Mouse (Mus musculus): ENCODE measurements around the gene Pitpnm3. TPM values are rescaled to one million over a fixed set of nuclear protein-coding genes. Genes with fewer than 3 reads are reported as not detected.

Pitpnm3 gene
- polyA plus RNA-seq, 1 experiment from 2014 or later, result 0.68 TPM

DNA sequence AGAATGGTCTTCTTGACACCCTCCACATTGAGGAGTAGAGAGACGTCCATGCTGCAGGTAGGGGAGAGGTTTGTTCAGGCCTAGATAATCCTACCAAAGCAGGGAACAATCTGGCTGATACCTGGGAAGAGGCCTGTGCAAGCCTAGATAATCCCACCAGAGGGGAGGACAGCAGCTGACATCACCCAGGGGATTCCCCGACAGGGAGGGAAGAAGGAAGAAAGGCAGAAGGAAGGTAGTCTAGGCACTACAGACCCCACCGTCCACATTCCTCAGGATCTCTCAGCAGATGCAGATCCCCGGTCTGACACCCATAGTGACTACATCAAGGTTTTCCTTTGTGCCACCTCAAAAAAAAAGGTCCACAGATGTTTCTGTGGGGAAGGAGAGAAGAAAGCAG, 98.2 kb downstream of the Pitpnm3 start, which contains the start of gene Aipl1:
Aipl1 (minus strand) TSS at position 101 of the 400 bp plus-strand sequence.
- WGBS, result 55% methylated on average over 4 of the region's 4 CpGs
- no peak for ATAC-seq
- Histone ChIP-seq H3K27me3 (replicated peaks; ENCODE audit: control insufficient read depth, insufficient read depth, low read length) (peaks cover 4% of the 10 kb centered on the region; the same call in 1 of the 2 replicates), H3K4me3 (ENCODE audit: low read depth, low read length) (no peak within 1 kb of the TSS), H3K27ac (ENCODE audit: low read depth, low read length) (no peak within 1 kb of the TSS), H3K9me3 (ENCODE audit: control insufficient read depth) (no peaks in the 10 kb centered on the region), H3K9ac (ENCODE audit: low read depth, low read length) (no peak within 1 kb of the TSS), H3K4me2 (replicated peaks; ENCODE audit: low read depth) (no peak within 1 kb of the TSS), H3K4me1 (replicated peaks; ENCODE audit: control insufficient read depth, insufficient read depth, low read length) (no peaks in the 10 kb centered on the region; the same call in 1 of the 2 replicates), H3K36me3 (ENCODE audit: control insufficient read depth, insufficient read depth) (no peaks in the 10 kb centered on the region)
- no peak for TF ChIP-seq CTCF (IDR thresholded peaks at IDR 0.05; ENCODE audit: low read depth)

DNA sequence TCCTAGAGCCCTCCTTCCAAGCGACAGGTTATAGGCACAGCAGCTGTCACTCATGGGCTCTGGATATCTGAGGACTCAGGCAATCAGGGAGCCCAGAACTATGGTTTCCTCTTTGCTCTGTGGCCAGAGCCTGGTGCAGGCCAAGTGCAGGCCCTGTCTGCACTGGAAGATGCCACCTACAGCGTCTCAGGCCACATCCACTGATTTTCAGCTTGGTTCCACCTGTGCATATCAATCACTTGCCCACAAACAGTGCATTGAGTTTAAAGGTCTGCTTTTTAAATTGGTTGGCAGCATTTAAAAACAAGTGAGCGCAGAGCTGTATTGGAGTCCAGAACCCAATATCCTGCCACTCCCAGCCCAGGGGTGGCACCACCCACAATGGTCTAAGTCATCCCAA, 103.0 kb downstream of the Pitpnm3 start:
- Histone ChIP-seq H3K4me1 (replicated peaks; ENCODE audit: control insufficient read depth, insufficient read depth, low read length) (no peaks in the 10 kb centered on the region), H3K27me3 (replicated peaks; ENCODE audit: control insufficient read depth, insufficient read depth, low read length) (no peaks in the 10 kb centered on the region; the same call in 1 of the 2 replicates), H3K9me3 (ENCODE audit: control insufficient read depth) (no peaks in the 10 kb centered on the region), H3K36me3 (ENCODE audit: control insufficient read depth, insufficient read depth) (no peaks in the 10 kb centered on the region), H3K4me3 (ENCODE audit: low read depth, low read length) (no peak overlapping the region), H3K27ac (ENCODE audit: low read depth, low read length) (no peak overlapping the region), H3K9ac (ENCODE audit: low read depth, low read length) (no peak overlapping the region), H3K4me2 (replicated peaks; ENCODE audit: low read depth) (no peak overlapping the region)
- TF ChIP-seq CTCF (IDR thresholded peaks at IDR 0.05; ENCODE audit: low read depth), result no peak
- WGBS, result 87% methylated on average over 3 of the region's 3 CpGs
- no peak for ATAC-seq

DNA sequence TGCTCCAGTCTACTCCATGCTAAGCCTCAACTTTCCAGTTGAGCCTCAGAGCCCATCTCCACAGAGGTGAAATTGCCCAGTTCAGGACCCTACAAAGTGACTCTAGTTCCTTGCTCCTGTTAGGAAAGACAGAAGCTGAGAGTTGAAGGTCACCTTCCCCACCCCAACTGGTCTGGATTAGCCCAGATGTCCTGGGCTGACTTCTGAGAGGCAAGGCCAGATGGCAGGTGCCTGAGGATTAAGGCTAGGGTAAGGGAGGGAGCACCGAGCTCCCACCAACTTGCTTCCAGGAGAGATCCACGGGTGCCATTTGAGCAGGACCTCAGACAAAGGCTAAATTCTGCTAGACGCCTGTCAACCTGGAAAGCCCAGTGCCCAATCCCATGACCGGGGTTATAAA, 103.5 kb downstream of the Pitpnm3 start:
- Histone ChIP-seq H3K27me3 (replicated peaks; ENCODE audit: control insufficient read depth, insufficient read depth, low read length) (no peaks in the 10 kb centered on the region), H3K36me3 (ENCODE audit: control insufficient read depth, insufficient read depth) (no peaks in the 10 kb centered on the region), H3K9ac (ENCODE audit: low read depth, low read length) (no peak overlapping the region), H3K27ac (ENCODE audit: low read depth, low read length) (no peak overlapping the region), H3K9me3 (ENCODE audit: control insufficient read depth) (no peaks in the 10 kb centered on the region), H3K4me2 (replicated peaks; ENCODE audit: low read depth) (no peak overlapping the region), H3K4me3 (ENCODE audit: low read depth, low read length) (no peak overlapping the region), H3K4me1 (replicated peaks; ENCODE audit: control insufficient read depth, insufficient read depth, low read length) (no peaks in the 10 kb centered on the region)
- no peak for ATAC-seq
- TF ChIP-seq CTCF (IDR thresholded peaks at IDR 0.05; ENCODE audit: low read depth), result no peak
- 73% methylated on average over 4 of the region's 4 CpGs for WGBS

DNA sequence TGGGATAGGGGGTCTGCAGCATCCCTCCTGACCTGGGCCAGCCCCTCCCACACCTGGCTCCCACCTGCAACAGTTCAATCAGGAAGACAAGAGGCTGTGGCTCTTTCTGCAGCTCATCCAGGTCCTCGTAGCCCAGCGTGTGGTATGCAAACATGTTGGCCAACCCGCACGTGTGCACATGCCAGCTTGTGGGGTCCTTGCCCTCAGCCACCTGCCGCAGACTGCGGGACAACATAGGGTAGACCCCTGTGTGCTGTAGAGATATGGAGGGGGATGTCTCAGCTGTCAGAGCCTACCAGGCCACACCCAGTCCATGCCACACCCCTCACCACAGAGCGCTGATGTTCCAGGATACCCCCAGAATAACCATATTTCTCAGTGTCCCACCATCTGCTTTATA, 104.2 kb downstream of the Pitpnm3 start:
- Histone ChIP-seq H3K4me3 (ENCODE audit: low read depth, low read length) (no peak overlapping the region), H3K9ac (ENCODE audit: low read depth, low read length) (no peak overlapping the region), H3K27ac (ENCODE audit: low read depth, low read length) (no peak overlapping the region), H3K4me2 (replicated peaks; ENCODE audit: low read depth) (no peak overlapping the region), H3K36me3 (ENCODE audit: control insufficient read depth, insufficient read depth) (no peaks in the 10 kb centered on the region), H3K9me3 (ENCODE audit: control insufficient read depth) (no peaks in the 10 kb centered on the region), H3K27me3 (replicated peaks; ENCODE audit: control insufficient read depth, insufficient read depth, low read length) (no peaks in the 10 kb centered on the region), H3K4me1 (replicated peaks; ENCODE audit: control insufficient read depth, insufficient read depth, low read length) (no peaks in the 10 kb centered on the region)
- 85% methylated on average over 7 of the region's 7 CpGs for WGBS
- ATAC-seq, result no peak
- no peak for TF ChIP-seq CTCF (IDR thresholded peaks at IDR 0.05; ENCODE audit: low read depth)

DNA sequence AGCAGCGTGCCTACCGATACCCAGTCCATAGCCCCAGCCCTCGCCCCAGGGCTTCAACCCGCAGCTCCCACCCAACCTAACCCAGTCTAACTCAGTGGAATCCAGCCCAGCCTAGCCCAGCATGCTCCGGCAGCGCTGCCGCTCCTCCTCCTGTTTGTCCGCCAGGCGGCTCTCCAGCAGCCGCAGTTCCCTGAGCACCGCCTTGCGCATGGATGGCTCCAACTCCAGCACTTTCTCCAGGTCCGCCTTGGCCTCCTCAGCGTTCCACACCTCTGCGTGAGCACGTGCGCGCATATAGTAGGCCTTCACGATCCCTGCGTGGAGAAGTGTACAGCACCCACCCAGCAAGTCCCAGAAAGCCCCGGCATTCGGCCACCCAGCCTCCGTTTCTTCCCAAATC, 106.4 kb downstream of the Pitpnm3 start:
- TF ChIP-seq CTCF (IDR thresholded peaks at IDR 0.05; ENCODE audit: low read depth), result peak; percentile 75
- no peaks in the 10 kb centered on the region for H3K27me3 ChIP-seq (replicated peaks; ENCODE audit: control insufficient read depth, insufficient read depth, low read length)
- no peak overlapping the region for H3K4me3 ChIP-seq (ENCODE audit: low read depth, low read length)
- H3K4me2 ChIP-seq (replicated peaks; ENCODE audit: low read depth), result no peak overlapping the region
- no peaks in the 10 kb centered on the region for H3K36me3 ChIP-seq (ENCODE audit: control insufficient read depth, insufficient read depth)
- no peak overlapping the region for H3K9ac ChIP-seq (ENCODE audit: low read depth, low read length)
- WGBS, result 22% methylated on average over 23 of the region's 23 CpGs
- H3K27ac ChIP-seq (ENCODE audit: low read depth, low read length), result no peak overlapping the region
- H3K9me3 ChIP-seq (ENCODE audit: control insufficient read depth), result no peaks in the 10 kb centered on the region
- no peak for ATAC-seq
- H3K4me1 ChIP-seq (replicated peaks; ENCODE audit: control insufficient read depth, insufficient read depth, low read length), result no peaks in the 10 kb centered on the region

DNA sequence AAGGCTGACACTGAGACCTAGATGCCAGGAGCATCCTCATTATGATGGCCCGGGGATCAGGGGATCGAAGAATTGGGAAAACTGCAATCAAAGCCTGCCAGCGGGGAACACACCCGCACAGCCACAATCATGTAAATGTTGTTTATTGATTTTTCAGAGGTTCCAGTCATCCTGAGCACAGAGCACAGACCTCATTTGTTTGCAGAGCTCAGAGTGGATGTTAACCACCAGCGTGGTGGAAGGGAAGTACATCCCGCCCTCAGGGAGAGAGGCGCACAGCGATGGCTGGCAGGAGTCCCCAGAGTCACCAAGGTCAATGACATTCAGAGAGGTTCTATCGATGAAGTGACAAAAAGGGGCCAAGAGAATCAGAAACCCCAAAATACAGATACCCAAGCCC, 107.7 kb downstream of the Pitpnm3 start:
- WGBS, result 57% methylated on average over 9 of the region's 9 CpGs
- ATAC-seq, result no peak
- Histone ChIP-seq H3K9ac (ENCODE audit: low read depth, low read length) (no peak overlapping the region), H3K27me3 (replicated peaks; ENCODE audit: control insufficient read depth, insufficient read depth, low read length) (no peaks in the 10 kb centered on the region), H3K4me1 (replicated peaks; ENCODE audit: control insufficient read depth, insufficient read depth, low read length) (no peaks in the 10 kb centered on the region), H3K9me3 (ENCODE audit: control insufficient read depth) (no peaks in the 10 kb centered on the region), H3K4me2 (replicated peaks; ENCODE audit: low read depth) (no peak overlapping the region), H3K27ac (ENCODE audit: low read depth, low read length) (no peak overlapping the region), H3K36me3 (ENCODE audit: control insufficient read depth, insufficient read depth) (no peaks in the 10 kb centered on the region), H3K4me3 (ENCODE audit: low read depth, low read length) (no peak overlapping the region)
- TF ChIP-seq CTCF (IDR thresholded peaks at IDR 0.05; ENCODE audit: low read depth), result no peak

DNA sequence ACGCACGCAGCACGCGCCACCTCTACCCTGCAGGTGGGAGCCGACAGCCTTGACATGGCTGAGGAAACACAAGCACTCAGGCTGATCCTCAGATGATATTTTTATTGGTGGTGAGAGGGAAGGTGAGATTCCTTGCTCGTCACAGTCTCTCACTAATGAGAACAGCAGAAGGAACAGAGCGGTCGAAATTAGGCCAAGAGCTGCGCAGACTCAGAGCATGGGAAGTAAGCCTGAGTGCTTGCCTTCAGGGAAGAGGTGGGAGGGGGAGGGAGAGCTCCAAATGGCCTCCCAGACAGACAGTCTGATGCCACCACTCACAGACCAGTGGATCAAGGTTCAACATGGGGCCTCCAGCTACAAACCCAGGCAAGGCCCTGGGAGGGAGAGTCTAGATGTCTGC, 109.1 kb downstream of the Pitpnm3 start:
- no peaks in the 10 kb centered on the region for H3K36me3 ChIP-seq (ENCODE audit: control insufficient read depth, insufficient read depth)
- ATAC-seq, result no peak
- H3K4me1 ChIP-seq (replicated peaks; ENCODE audit: control insufficient read depth, insufficient read depth, low read length), result no peaks in the 10 kb centered on the region
- no peak for TF ChIP-seq CTCF (IDR thresholded peaks at IDR 0.05; ENCODE audit: low read depth)
- H3K9ac ChIP-seq (ENCODE audit: low read depth, low read length), result no peak overlapping the region
- no peaks in the 10 kb centered on the region for H3K27me3 ChIP-seq (replicated peaks; ENCODE audit: control insufficient read depth, insufficient read depth, low read length)
- H3K4me2 ChIP-seq (replicated peaks; ENCODE audit: low read depth), result no peak overlapping the region
- H3K27ac ChIP-seq (ENCODE audit: low read depth, low read length), result no peak overlapping the region
- H3K4me3 ChIP-seq (ENCODE audit: low read depth, low read length), result no peak overlapping the region
- no peaks in the 10 kb centered on the region for H3K9me3 ChIP-seq (ENCODE audit: control insufficient read depth)
- WGBS, result 90% methylated on average over 9 of the region's 9 CpGs
